Mouse (Mus musculus): Measurements from ENCODE around the gene Cfap69. TPM values are rescaled to one million over a fixed set of nuclear protein-coding genes. Genes with fewer than 3 reads are reported as not detected.

Cfap69 gene
- polyA plus RNA-seq, 1 experiment: 5.1 TPM

DNA sequence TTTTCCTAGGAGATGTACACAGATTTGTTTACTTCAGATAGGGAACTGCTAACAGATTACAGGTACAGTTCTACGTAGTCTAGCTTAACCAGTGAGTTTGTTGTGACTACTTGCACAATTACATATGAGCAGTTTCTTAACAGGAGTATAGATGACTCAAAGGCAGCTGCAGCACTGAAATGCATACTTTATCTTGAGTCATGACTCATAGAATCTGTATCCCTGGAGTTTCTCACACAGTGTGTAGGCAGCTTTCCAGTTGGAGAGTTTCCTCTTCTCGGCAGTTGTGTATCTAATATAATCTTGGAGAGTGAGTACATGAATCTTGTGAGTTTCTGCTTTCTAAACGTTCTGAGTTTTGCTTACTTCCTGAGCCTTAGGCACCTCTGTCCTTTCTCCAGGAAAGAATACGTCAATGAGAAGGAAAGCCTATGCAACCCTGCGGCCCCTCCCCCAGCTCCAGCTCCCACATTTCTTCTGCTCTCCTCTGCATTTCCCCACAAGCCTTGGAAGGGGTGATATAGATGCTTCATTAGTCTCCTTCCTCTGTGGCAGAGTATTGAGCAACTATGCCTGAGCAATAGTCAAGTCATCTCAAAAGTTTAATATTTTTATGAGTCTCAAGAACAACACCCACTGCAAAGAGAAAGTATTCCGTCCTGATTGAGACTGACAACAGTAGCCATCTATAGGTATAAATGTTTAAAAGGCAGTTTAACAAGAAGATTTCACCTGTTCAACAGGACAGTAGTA lies 15.0 kb downstream of the Cfap69 start:
- Histone ChIP-seq H3K4me1 (ENCODE audit: control insufficient read depth, insufficient read depth, low read length) (no peaks in the 10 kb centered on the region), H3K9ac (ENCODE audit: low read depth, poor library complexity, severe bottlenecking) (no peak overlapping the region), H3K27ac (ENCODE audit: insufficient read depth, low read length) (no peak overlapping the region), H3K36me3 (ENCODE audit: control insufficient read depth, insufficient read depth, low read length, poor library complexity, severe bottlenecking) (no peaks in the 10 kb centered on the region), H3K27me3 (ENCODE audit: control insufficient read depth, insufficient read depth, low read length, poor library complexity, severe bottlenecking) (no peaks in the 10 kb centered on the region), H3K4me3 (ENCODE audit: low read depth, low read length) (no peak overlapping the region), H3K9me3 (replicated peaks; ENCODE audit: control insufficient read depth, insufficient read depth, low read length, poor library complexity, severe bottlenecking) (no peaks in the 10 kb centered on the region)
- no peak for TF ChIP-seq EP300 (IDR thresholded peaks at IDR 0.05; ENCODE audit: insufficient read depth, low read depth, low read length)
- TF ChIP-seq CTCF (IDR thresholded peaks at IDR 0.05; ENCODE audit: low read depth, low read length): no peak
- no peak for TF ChIP-seq POLR2A (IDR thresholded peaks at IDR 0.05; ENCODE audit: insufficient read depth, low read length)

- no peak overlapping the region for H3K4me3 ChIP-seq (ENCODE audit: low read depth, low read length)
- H3K9me3 ChIP-seq (replicated peaks; ENCODE audit: control insufficient read depth, insufficient read depth, low read length, poor library complexity, severe bottlenecking): no peaks in the 10 kb centered on the region
- H3K27ac ChIP-seq (ENCODE audit: insufficient read depth, low read length): no peak overlapping the region
- H3K36me3 ChIP-seq (ENCODE audit: control insufficient read depth, insufficient read depth, low read length, poor library complexity, severe bottlenecking): no peaks in the 10 kb centered on the region
- no peaks in the 10 kb centered on the region for H3K27me3 ChIP-seq (ENCODE audit: control insufficient read depth, insufficient read depth, low read length, poor library complexity, severe bottlenecking)
- H3K9ac ChIP-seq (ENCODE audit: low read depth, poor library complexity, severe bottlenecking): no peak overlapping the region
- H3K4me1 ChIP-seq (ENCODE audit: control insufficient read depth, insufficient read depth, low read length): no peaks in the 10 kb centered on the region
- TF ChIP-seq CTCF (IDR thresholded peaks at IDR 0.05; ENCODE audit: low read depth, low read length): no peak
- TF ChIP-seq POLR2A (IDR thresholded peaks at IDR 0.05; ENCODE audit: insufficient read depth, low read length): no peak
- no peak for TF ChIP-seq EP300 (IDR thresholded peaks at IDR 0.05; ENCODE audit: insufficient read depth, low read depth, low read length)
Measured at GRCm38 (mm10) chr5:5646173-5646572, 17.9 kb downstream of the Cfap69 start.

DNA sequence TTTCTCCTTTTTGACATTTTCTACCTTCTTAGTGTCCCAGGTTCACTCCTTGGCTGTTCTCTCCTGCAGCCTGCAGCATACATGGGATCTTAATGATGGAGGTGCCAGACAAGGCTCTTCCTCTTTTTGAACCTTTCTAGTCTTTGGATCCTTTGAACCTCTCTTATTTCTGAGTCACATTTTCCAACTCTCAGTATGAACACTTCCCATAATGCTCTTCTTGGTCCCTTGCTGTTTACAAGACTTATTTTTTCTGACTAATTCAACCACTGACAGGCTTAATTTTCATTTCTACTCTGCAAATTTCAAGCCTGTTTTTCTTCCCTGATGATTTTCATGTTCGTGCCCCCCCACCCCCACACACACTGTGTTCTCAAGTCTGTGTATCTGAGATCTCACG lies 25.5 kb downstream of the Cfap69 start:
- no peak overlapping the region for H3K4me3 ChIP-seq (ENCODE audit: low read depth, low read length)
- H3K9me3 ChIP-seq (replicated peaks; ENCODE audit: control insufficient read depth, insufficient read depth, low read length, poor library complexity, severe bottlenecking): no peaks in the 10 kb centered on the region
- TF ChIP-seq EP300 (IDR thresholded peaks at IDR 0.05; ENCODE audit: insufficient read depth, low read depth, low read length): no peak
- TF ChIP-seq CTCF (IDR thresholded peaks at IDR 0.05; ENCODE audit: low read depth, low read length): no peak
- no peak for TF ChIP-seq POLR2A (IDR thresholded peaks at IDR 0.05; ENCODE audit: insufficient read depth, low read length)
- no peaks in the 10 kb centered on the region for H3K27me3 ChIP-seq (ENCODE audit: control insufficient read depth, insufficient read depth, low read length, poor library complexity, severe bottlenecking)
- no peak overlapping the region for H3K9ac ChIP-seq (ENCODE audit: low read depth, poor library complexity, severe bottlenecking)
- H3K4me1 ChIP-seq (ENCODE audit: control insufficient read depth, insufficient read depth, low read length): no peaks in the 10 kb centered on the region
- no peak overlapping the region for H3K27ac ChIP-seq (ENCODE audit: insufficient read depth, low read length)
- no peaks in the 10 kb centered on the region for H3K36me3 ChIP-seq (ENCODE audit: control insufficient read depth, insufficient read depth, low read length, poor library complexity, severe bottlenecking)

- Histone ChIP-seq H3K36me3 (ENCODE audit: control insufficient read depth, insufficient read depth, low read length, poor library complexity, severe bottlenecking) (no peaks in the 10 kb centered on the region), H3K9ac (ENCODE audit: low read depth, poor library complexity, severe bottlenecking) (no peak overlapping the region), H3K27me3 (ENCODE audit: control insufficient read depth, insufficient read depth, low read length, poor library complexity, severe bottlenecking) (no peaks in the 10 kb centered on the region), H3K4me1 (ENCODE audit: control insufficient read depth, insufficient read depth, low read length) (no peaks in the 10 kb centered on the region), H3K27ac (ENCODE audit: insufficient read depth, low read length) (no peak overlapping the region), H3K4me3 (ENCODE audit: low read depth, low read length) (no peak overlapping the region), H3K9me3 (replicated peaks; ENCODE audit: control insufficient read depth, insufficient read depth, low read length, poor library complexity, severe bottlenecking) (no peaks in the 10 kb centered on the region)
- no peak for TF ChIP-seq CTCF (IDR thresholded peaks at IDR 0.05; ENCODE audit: low read depth, low read length)
- TF ChIP-seq EP300 (IDR thresholded peaks at IDR 0.05; ENCODE audit: insufficient read depth, low read depth, low read length): no peak
- no peak for TF ChIP-seq POLR2A (IDR thresholded peaks at IDR 0.05; ENCODE audit: insufficient read depth, low read length)
Measured at GRCm38 (mm10) chr5:5625491-5625890, 38.5 kb downstream of the Cfap69 start.

DNA sequence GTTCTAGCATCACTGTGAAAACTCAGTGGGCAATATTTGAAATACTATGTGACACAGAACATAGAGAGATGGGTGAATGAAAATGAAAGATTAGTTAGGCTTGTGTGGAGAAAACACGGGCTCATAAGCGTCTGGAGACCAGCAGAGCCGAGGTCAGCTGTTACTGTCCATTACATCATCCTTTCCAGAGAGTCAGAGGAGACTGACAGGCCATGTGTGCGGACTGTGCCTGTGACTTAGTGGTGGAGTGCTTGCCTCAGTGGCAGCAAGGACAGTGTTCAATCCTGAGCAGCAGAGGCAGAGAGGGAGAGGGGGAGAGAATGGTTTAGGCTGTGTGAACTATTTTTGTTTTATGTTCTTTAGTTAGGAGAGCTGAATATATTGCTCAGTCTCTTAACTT lies 45.7 kb downstream of the Cfap69 start:
- TF ChIP-seq POLR2A (IDR thresholded peaks at IDR 0.05; ENCODE audit: insufficient read depth, low read length) (no peak), EP300 (IDR thresholded peaks at IDR 0.05; ENCODE audit: insufficient read depth, low read depth, low read length) (no peak), CTCF (IDR thresholded peaks at IDR 0.05; ENCODE audit: low read depth, low read length) (no peak)
- Histone ChIP-seq H3K9me3 (replicated peaks; ENCODE audit: control insufficient read depth, insufficient read depth, low read length, poor library complexity, severe bottlenecking) (no peaks in the 10 kb centered on the region), H3K27ac (ENCODE audit: insufficient read depth, low read length) (no peak overlapping the region), H3K9ac (ENCODE audit: low read depth, poor library complexity, severe bottlenecking) (no peak overlapping the region), H3K36me3 (ENCODE audit: control insufficient read depth, insufficient read depth, low read length, poor library complexity, severe bottlenecking) (no peaks in the 10 kb centered on the region), H3K4me1 (ENCODE audit: control insufficient read depth, insufficient read depth, low read length) (no peaks in the 10 kb centered on the region), H3K4me3 (ENCODE audit: low read depth, low read length) (no peak overlapping the region), H3K27me3 (ENCODE audit: control insufficient read depth, insufficient read depth, low read length, poor library complexity, severe bottlenecking) (no peaks in the 10 kb centered on the region)

- no peaks in the 10 kb centered on the region for H3K27me3 ChIP-seq (ENCODE audit: control insufficient read depth, insufficient read depth, low read length, poor library complexity, severe bottlenecking)
Measured at GRCm38 (mm10) chr5:5610540-5610939, 53.5 kb downstream of the Cfap69 start.

More at GRCm38 (mm10) chr5:5610540-5610939, 53.5 kb downstream of the Cfap69 start:
- no peaks in the 10 kb centered on the region for H3K36me3 ChIP-seq (ENCODE audit: control insufficient read depth, insufficient read depth, low read length, poor library complexity, severe bottlenecking)
- H3K4me1 ChIP-seq (ENCODE audit: control insufficient read depth, insufficient read depth, low read length): no peaks in the 10 kb centered on the region
- no peaks in the 10 kb centered on the region for H3K9me3 ChIP-seq (replicated peaks; ENCODE audit: control insufficient read depth, insufficient read depth, low read length, poor library complexity, severe bottlenecking)
- no peak overlapping the region for H3K4me3 ChIP-seq (ENCODE audit: low read depth, low read length)
- no peak overlapping the region for H3K9ac ChIP-seq (ENCODE audit: low read depth, poor library complexity, severe bottlenecking)
- TF ChIP-seq POLR2A (IDR thresholded peaks at IDR 0.05; ENCODE audit: insufficient read depth, low read length) (no peak), EP300 (IDR thresholded peaks at IDR 0.05; ENCODE audit: insufficient read depth, low read depth, low read length) (no peak), CTCF (IDR thresholded peaks at IDR 0.05; ENCODE audit: low read depth, low read length) (no peak)
- no peak overlapping the region for H3K27ac ChIP-seq (ENCODE audit: insufficient read depth, low read length)
